ENCODE assay signal across 10 mouse cellular contexts in genomic region chr7:73593645-73594385, GRCm38 (mm10). TPM values are rescaled to one million over a fixed set of nuclear protein-coding genes. Genes with fewer than 3 reads are reported as not detected.
DNase-seq lines count a peak whose midpoint lies in the region; ATAC-seq and TF ChIP-seq lines count a peak whose summit lies in the region.
"Had no signal": no experiment of that assay in that cellular context is flagged by ENCODE, and none has a peak within 500 bp of the region (broad histone marks: within the 10 kb centered on the region; RNA-seq: fewer than 3 reads in every experiment).

No protein-coding gene starts in this region.

- H3K27ac ChIP-seq in gastrocnemius, adult 2 months, result peak overlapping the region; percentile 99
- peak overlapping the region; percentile 86 for H3K27ac ChIP-seq in midbrain, embryonic 10.5 days (replicated peaks)
- no peak overlapping the region for H3K27ac ChIP-seq in midbrain, postnatal 0 days (ENCODE audit: low read depth, low read length)
- H3K27ac ChIP-seq in limb, embryonic 11.5 days (replicated peaks; ENCODE audit: low read depth, low read length), result peak overlapping the region; percentile 24
- H3K27ac ChIP-seq in stomach, embryonic 15.5 days, result peak overlapping the region; percentile 69

- peaks cover 55% of the 10 kb centered on the region for H3K4me1 ChIP-seq in midbrain, embryonic 10.5 days
- peaks cover 21% of the 10 kb centered on the region for H3K4me1 ChIP-seq in midbrain, postnatal 0 days (ENCODE audit: insufficient read depth, low read length)
- peaks cover 33% of the 10 kb centered on the region for H3K4me1 ChIP-seq in limb, embryonic 11.5 days (ENCODE audit: control insufficient read depth, insufficient read depth, low read length)
- H3K4me1 ChIP-seq in stomach, embryonic 15.5 days, result peaks cover 35% of the 10 kb centered on the region

- peak overlapping the region; percentile 72 for H3K4me3 ChIP-seq in gastrocnemius, adult 2 months
- H3K4me3 ChIP-seq in midbrain, embryonic 10.5 days, result peak overlapping the region; percentile 50
- no peak overlapping the region for H3K4me3 ChIP-seq in midbrain, postnatal 0 days (ENCODE audit: low read depth, low read length)
- H3K4me3 ChIP-seq in limb, embryonic 11.5 days (ENCODE audit: low read depth, low read length), result no peak overlapping the region
- H3K4me3 ChIP-seq in stomach, embryonic 15.5 days (replicated peaks), result no peak overlapping the region

- no peak for ATAC-seq in midbrain, postnatal 0 days (ENCODE audit: low FRiP score)
- no peak for ATAC-seq in limb, embryonic 11.5 days (ENCODE audit: insufficient number of reproducible peaks, low FRiP score, low TSS enrichment, low read depth)
- no peak for ATAC-seq in stomach, embryonic 15.5 days (ENCODE audit: insufficient read depth, low FRiP score, low read depth)

- no peak overlapping the region for H3K9ac ChIP-seq in midbrain, postnatal 0 days (replicated peaks; ENCODE audit: low read length, poor library complexity, severe bottlenecking)
- no peak overlapping the region for H3K9ac ChIP-seq in limb, embryonic 11.5 days (ENCODE audit: low read length)
- H3K9ac ChIP-seq in stomach, embryonic 15.5 days, result no peak overlapping the region

- H3K4me2 ChIP-seq in midbrain, postnatal 0 days (ENCODE audit: low read depth, low read length, poor library complexity, severe bottlenecking), result no peak overlapping the region
- H3K4me2 ChIP-seq in limb, embryonic 11.5 days (ENCODE audit: low read depth, severe bottlenecking), result peak overlapping the region; percentile 13; the same call in 1 of the 2 replicates
- H3K4me2 ChIP-seq in stomach, embryonic 15.5 days, result peak overlapping the region; percentile 58

- H3K27me3 ChIP-seq in midbrain, embryonic 10.5 days (ENCODE audit: low read depth, poor library complexity, severe bottlenecking), result peaks cover 11% of the 10 kb centered on the region
- no peaks in the 10 kb centered on the region for H3K27me3 ChIP-seq in midbrain, postnatal 0 days (ENCODE audit: insufficient read depth, low read length)
- H3K27me3 ChIP-seq in limb, embryonic 11.5 days (ENCODE audit: control insufficient read depth, insufficient read depth, low read length), result no peaks in the 10 kb centered on the region
- no peaks in the 10 kb centered on the region for H3K27me3 ChIP-seq in stomach, embryonic 15.5 days (replicated peaks)

- no peak for TF ChIP-seq CTCF in gastrocnemius, adult 2 months (IDR thresholded peaks at IDR 0.05)
- TF ChIP-seq CTCF in midbrain, postnatal 0 days (IDR thresholded peaks at IDR 0.05), result no peak

- DNase-seq in gastrocnemius, adult 2 months, result no peak
- DNase-seq in gastrocnemius, postnatal 4 days (ENCODE audit: low spot score in 2 of 2), result no peak
- no peak for DNase-seq in midbrain, embryonic 10.5 days (ENCODE audit: low spot score)
- no peak for DNase-seq in midbrain, postnatal 0 days (ENCODE audit: low spot score)
- no peak for DNase-seq in limb, embryonic 11.5 days (ENCODE audit: low spot score)
- DNase-seq in cerebellum, postnatal 10 days, result no peak
- no peak for DNase-seq in left cerebral cortex, postnatal 10 days (ENCODE audit: extremely low spot score in 1 of 2, low spot score in 2 of 2)
- DNase-seq: cerebellum, adult 11 months; right cerebral cortex, postnatal 14 days had no signal

- H3K36me3 ChIP-seq in midbrain, embryonic 10.5 days, result no peaks in the 10 kb centered on the region
- H3K36me3 ChIP-seq in midbrain, postnatal 0 days (ENCODE audit: insufficient read depth, low read length), result no peaks in the 10 kb centered on the region
- H3K36me3 ChIP-seq in limb, embryonic 11.5 days (ENCODE audit: control insufficient read depth, insufficient read depth, low read length), result no peaks in the 10 kb centered on the region
- H3K36me3 ChIP-seq in stomach, embryonic 15.5 days, result no peaks in the 10 kb centered on the region

- no peaks in the 10 kb centered on the region for H3K9me3 ChIP-seq in midbrain, embryonic 10.5 days (replicated peaks)
- H3K9me3 ChIP-seq in midbrain, postnatal 0 days (ENCODE audit: low read length), result no peaks in the 10 kb centered on the region
- H3K9me3 ChIP-seq in limb, embryonic 11.5 days (ENCODE audit: control insufficient read depth, low read length), result no peaks in the 10 kb centered on the region; the same call in 1 of the 2 replicates
- no peaks in the 10 kb centered on the region for H3K9me3 ChIP-seq in stomach, embryonic 15.5 days

- 78% methylated on average over 17 of the region's 17 CpGs for WGBS in midbrain, embryonic 10.5 days
- WGBS in midbrain, postnatal 0 days, result 77% methylated on average over 17 of the region's 17 CpGs
- WGBS in limb, embryonic 11.5 days, result 75% methylated on average over 17 of the region's 17 CpGs
- WGBS in stomach, embryonic 15.5 days, result 72% methylated on average over 17 of the region's 17 CpGs

- intact Hi-C loops in gastrocnemius, adult 2 months (cut with DNase I), result no loop called here
- intact Hi-C loops in left cerebral cortex, postnatal 10 days (cut with DNase I), result no loop called here

RNA-seq across cellular contexts. Expression of gene Chd2, which starts 52.2 kb away (rescaled TPM):
- 10 to 100 TPM; 40.7 to 48.4 TPM for total RNA-seq in gastrocnemius, adult 2 months (2021)
- total RNA-seq in gastrocnemius, postnatal 4 days (2021), result 10 to 100 TPM; 54.1 to 72.1 TPM
- 39.6 and 48.3 TPM in 2 replicates for polyA plus RNA-seq in midbrain, embryonic 10.5 days (2016; fragmentation: Nextera tagmentation; extraction: Ambion mirVana)
- total RNA-seq in midbrain, postnatal 0 days (2014; rRNA removed), result 34.0 and 34.4 TPM in 2 replicates
- polyA plus RNA-seq in midbrain, postnatal 0 days (2015; fragmentation: Nextera tagmentation; extraction: Ambion mirVana), result 33.2 and 43.8 TPM in 2 replicates
- 48.9 and 64.6 TPM in 2 replicates for polyA plus RNA-seq in limb, embryonic 11.5 days (2014; fragmentation: Nextera tagmentation; extraction: Ambion mirVana)
- 43.3 and 48.8 TPM in 2 replicates for polyA plus RNA-seq in stomach, embryonic 15.5 days (2015; fragmentation: Nextera tagmentation; extraction: Ambion mirVana)
- 10 to 100 TPM; 42.9 to 52.4 TPM for total RNA-seq in left cerebral cortex, postnatal 10 days (2021)

Comparison
In these comparisons a context has a peak if more than half of its experiments do, and no peak if none do; other contexts are left out.
1. H3K4me3 ChIP-seq: peak in gastrocnemius, adult 2 months (single experiment) and midbrain, embryonic 10.5 days (single experiment); none in midbrain, postnatal 0 days (single experiment), limb, embryonic 11.5 days (single experiment) and stomach, embryonic 15.5 days (single experiment).